Mouse (Mus musculus): ENCODE results near the gene Dnajc22. TPM values are rescaled to one million over a fixed set of nuclear protein-coding genes. Genes with fewer than 3 reads are reported as not detected.

The Dnajc22 gene
- polyA plus RNA-seq, 1 experiment from 2014 or later, result 0.84 TPM

Small RNAs within 50 kb of the gene (microRNA-seq; reads per million reads assigned to microRNA genes)
- gene Mir6960, result 3.5 reads per million, percentile 7 among the genes with 10 or more reads in this experiment

Other genes starting within 250 kb of the Dnajc22 start
- 13.7 and 14.3 TPM in 2 replicates for gene Kmt2d, start 222.0 kb upstream of the Dnajc22 start, polyA plus RNA-seq (2015; fragmentation: Nextera tagmentation; extraction: Ambion mirVana)
- gene Rhebl1, start 198.6 kb upstream of the Dnajc22 start, polyA plus RNA-seq (2015; fragmentation: Nextera tagmentation; extraction: Ambion mirVana), result 31.7 and 33.0 TPM in 2 replicates
- gene Dhh, start 194.6 kb upstream of the Dnajc22 start, polyA plus RNA-seq (2015; fragmentation: Nextera tagmentation; extraction: Ambion mirVana), result 0.22 and 0.28 TPM in 2 replicates
- gene Lmbr1l, start 174.9 kb upstream of the Dnajc22 start, polyA plus RNA-seq (2015; fragmentation: Nextera tagmentation; extraction: Ambion mirVana), result 39.8 and 47.1 TPM in 2 replicates
- 1,607 and 1,715 TPM in 2 replicates for gene Tuba1b, start 158.6 kb upstream of the Dnajc22 start, polyA plus RNA-seq (2015; fragmentation: Nextera tagmentation; extraction: Ambion mirVana)
- gene Gm49450, start 139.6 kb upstream of the Dnajc22 start, polyA plus RNA-seq (2015; fragmentation: Nextera tagmentation; extraction: Ambion mirVana), result not detected in 2 replicates
- gene Tuba1a, start 139.5 kb upstream of the Dnajc22 start, polyA plus RNA-seq (2015; fragmentation: Nextera tagmentation; extraction: Ambion mirVana), result 10,586 and 11,102 TPM in 2 replicates
- 97.6 and 102 TPM in 2 replicates for gene Tuba1c, start 63.3 kb upstream of the Dnajc22 start, polyA plus RNA-seq (2015; fragmentation: Nextera tagmentation; extraction: Ambion mirVana)
- 0.94 and 1.6 TPM in 2 replicates for gene Prph, start 38.0 kb upstream of the Dnajc22 start, polyA plus RNA-seq (2015; fragmentation: Nextera tagmentation; extraction: Ambion mirVana)
- gene Troap, start 18.6 kb upstream of the Dnajc22 start, polyA plus RNA-seq (2015; fragmentation: Nextera tagmentation; extraction: Ambion mirVana), result 37.8 and 38.6 TPM in 2 replicates
- 0.39 TPM in 1 of 2 replicates, not detected in the other for gene C1ql4, start 5.4 kb upstream of the Dnajc22 start, polyA plus RNA-seq (2015; fragmentation: Nextera tagmentation; extraction: Ambion mirVana)
- 44.6 and 46.2 TPM in 2 replicates for gene Spats2, start 32.7 kb downstream of the Dnajc22 start, polyA plus RNA-seq (2015; fragmentation: Nextera tagmentation; extraction: Ambion mirVana)
- 2.3 and 2.5 TPM in 2 replicates for gene Kcnh3, start 131.7 kb downstream of the Dnajc22 start, polyA plus RNA-seq (2015; fragmentation: Nextera tagmentation; extraction: Ambion mirVana)
- gene Mcrs1, start 158.8 kb downstream of the Dnajc22 start, polyA plus RNA-seq (2015; fragmentation: Nextera tagmentation; extraction: Ambion mirVana), result 198 and 213 TPM in 2 replicates
- gene Prpf40b, start 201.9 kb downstream of the Dnajc22 start, polyA plus RNA-seq (2015; fragmentation: Nextera tagmentation; extraction: Ambion mirVana), result 98.6 and 107 TPM in 2 replicates
- 0.28 TPM in 1 of 2 replicates, not detected in the other for gene Fam186b, start 202.7 kb downstream of the Dnajc22 start, polyA plus RNA-seq (2015; fragmentation: Nextera tagmentation; extraction: Ambion mirVana)

Data from forebrain, embryonic 13.5 days (tissue).